Mouse (Mus musculus): ENCODE data around the gene Ankrd17. TPM values are rescaled to one million over a fixed set of nuclear protein-coding genes. Genes with fewer than 3 reads are reported as not detected.

Gene Ankrd17
- total RNA-seq, 2 experiments from 2014 or later: 110 to 118 TPM

- no peak for DNase-seq (ENCODE audit: low spot score in 2 of 2)
- Histone ChIP-seq H3K4me3 (no peak overlapping the region), H3K27ac (no peak overlapping the region)
- TF ChIP-seq CTCF (conservative IDR thresholded peaks at IDR 0.05): no peak
Measured at GRCm38 (mm10) chr5:90229760-90230159, 136.6 kb downstream of the Ankrd17 start.

GRCm38 (mm10) chr5:90226696-90227095 is 139.7 kb downstream of the Ankrd17 start:
- H3K27ac ChIP-seq: no peak overlapping the region
- H3K4me3 ChIP-seq: no peak overlapping the region
- no peak for TF ChIP-seq CTCF (conservative IDR thresholded peaks at IDR 0.05)
- no peak for DNase-seq (ENCODE audit: low spot score in 2 of 2)

- TF ChIP-seq CTCF (conservative IDR thresholded peaks at IDR 0.05): no peak
- no peak overlapping the region for H3K4me3 ChIP-seq
- H3K27ac ChIP-seq: peak overlapping the region; percentile 93; the same call in 1 of the 2 replicates
- no peak for DNase-seq (ENCODE audit: low spot score in 2 of 2)
Measured at GRCm38 (mm10) chr5:90224730-90225129, 141.6 kb downstream of the Ankrd17 start.

DNA sequence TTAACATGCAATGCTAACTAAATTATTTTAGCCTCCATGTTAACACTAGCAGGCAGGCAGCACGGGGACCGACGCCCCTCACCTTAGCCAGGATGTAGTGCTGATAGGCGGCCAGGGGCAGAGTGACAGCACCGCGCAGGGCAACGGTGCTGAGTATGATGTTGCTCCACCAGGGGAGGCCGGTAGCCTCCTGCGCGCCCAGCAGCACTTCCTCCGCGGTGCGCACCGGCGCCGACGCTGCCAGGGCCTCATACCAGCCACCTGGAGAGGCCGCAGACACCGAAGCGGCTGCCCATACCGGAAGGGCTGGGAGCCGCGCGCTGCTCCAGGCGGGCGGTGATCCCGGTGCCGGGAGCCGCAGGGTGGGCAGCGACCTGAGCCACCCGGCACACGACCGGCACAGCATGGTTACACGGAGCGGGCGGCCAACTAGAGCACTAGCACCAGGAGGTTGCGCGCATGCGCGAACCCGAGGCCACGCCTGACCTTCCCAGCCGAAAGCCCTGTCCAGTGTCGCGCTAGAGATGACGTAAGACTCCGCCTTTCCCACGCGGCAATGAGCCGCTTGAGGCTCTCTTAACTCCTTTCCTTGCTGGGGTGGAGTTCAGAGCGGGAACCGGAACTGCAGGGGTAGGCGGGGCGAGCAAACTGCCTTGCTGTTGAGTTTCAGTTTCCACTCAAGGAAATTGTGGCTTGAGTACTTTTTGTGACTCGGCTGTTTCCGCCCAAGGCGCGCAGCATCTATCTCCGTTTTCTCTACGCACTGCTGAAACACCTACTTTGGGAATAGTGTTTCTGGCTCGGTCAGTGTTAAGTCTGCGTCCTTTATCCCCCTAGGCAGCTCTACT is 142.6 kb downstream of the Ankrd17 start, which contains the start of gene Cox18:
Gene Cox18, minus strand, starts transcription at position 468 of the 848 bp plus-strand sequence.
- H3K27ac ChIP-seq: peak within 1 kb of the TSS; percentile 93
- H3K4me3 ChIP-seq: peak within 1 kb of the TSS; percentile 89
- TF ChIP-seq CTCF (conservative IDR thresholded peaks at IDR 0.05): no peak; the same call in 1 of the 2 replicates
- peak; percentile 98 to 99 for DNase-seq (ENCODE audit: low spot score in 2 of 2)

DNA sequence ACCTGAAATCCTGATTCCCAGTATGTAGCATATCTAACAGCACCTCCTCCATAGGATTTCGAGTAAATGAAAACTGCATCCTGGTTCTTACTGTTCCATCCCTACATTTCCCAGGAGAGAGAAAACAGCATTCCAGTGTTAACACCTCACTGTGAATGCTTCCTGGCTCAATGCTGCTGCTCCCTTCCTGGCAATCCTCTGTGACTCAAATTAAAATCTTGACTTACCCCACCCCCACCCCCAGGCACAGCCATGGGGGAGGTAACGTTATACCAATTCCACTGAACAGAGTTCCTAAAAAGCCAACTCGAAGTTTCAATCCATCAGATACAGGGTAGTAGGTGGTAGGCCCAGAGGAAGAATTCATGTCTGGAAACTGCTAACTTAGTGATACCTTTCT is 143.4 kb downstream of the Ankrd17 start:
- Histone ChIP-seq H3K27ac (peak overlapping the region; percentile 93), H3K4me3 (peak overlapping the region; percentile 89)
- no peak for TF ChIP-seq CTCF (conservative IDR thresholded peaks at IDR 0.05)
- DNase-seq (ENCODE audit: low spot score in 2 of 2): no peak

- TF ChIP-seq CTCF (conservative IDR thresholded peaks at IDR 0.05): no peak
- no peak for DNase-seq (ENCODE audit: low spot score in 2 of 2)
- no peak overlapping the region for H3K27ac ChIP-seq
- H3K4me3 ChIP-seq: no peak overlapping the region
Measured at GRCm38 (mm10) chr5:90217791-90218190, 148.6 kb downstream of the Ankrd17 start.

GRCm38 (mm10) chr5:90217226-90217625 is 149.2 kb downstream of the Ankrd17 start:
- DNase-seq (ENCODE audit: low spot score in 2 of 2): no peak
- no peak for TF ChIP-seq CTCF (conservative IDR thresholded peaks at IDR 0.05)
- Histone ChIP-seq H3K27ac (no peak overlapping the region), H3K4me3 (no peak overlapping the region)

- H3K4me3 ChIP-seq: no peak overlapping the region
- no peak overlapping the region for H3K27ac ChIP-seq
- DNase-seq (ENCODE audit: low spot score in 2 of 2): no peak
- TF ChIP-seq CTCF (conservative IDR thresholded peaks at IDR 0.05): no peak
Measured at GRCm38 (mm10) chr5:90213356-90213755, 153.0 kb downstream of the Ankrd17 start.

GRCm38 (mm10) chr5:90203168-90203567 is 163.2 kb downstream of the Ankrd17 start:
- DNase-seq (ENCODE audit: low spot score in 2 of 2): peak in 1 of 2 experiments; percentile 61
- peak; percentile 88 for TF ChIP-seq CTCF (conservative IDR thresholded peaks at IDR 0.05)
- H3K4me3 ChIP-seq: no peak overlapping the region
- no peak overlapping the region for H3K27ac ChIP-seq

DNA sequence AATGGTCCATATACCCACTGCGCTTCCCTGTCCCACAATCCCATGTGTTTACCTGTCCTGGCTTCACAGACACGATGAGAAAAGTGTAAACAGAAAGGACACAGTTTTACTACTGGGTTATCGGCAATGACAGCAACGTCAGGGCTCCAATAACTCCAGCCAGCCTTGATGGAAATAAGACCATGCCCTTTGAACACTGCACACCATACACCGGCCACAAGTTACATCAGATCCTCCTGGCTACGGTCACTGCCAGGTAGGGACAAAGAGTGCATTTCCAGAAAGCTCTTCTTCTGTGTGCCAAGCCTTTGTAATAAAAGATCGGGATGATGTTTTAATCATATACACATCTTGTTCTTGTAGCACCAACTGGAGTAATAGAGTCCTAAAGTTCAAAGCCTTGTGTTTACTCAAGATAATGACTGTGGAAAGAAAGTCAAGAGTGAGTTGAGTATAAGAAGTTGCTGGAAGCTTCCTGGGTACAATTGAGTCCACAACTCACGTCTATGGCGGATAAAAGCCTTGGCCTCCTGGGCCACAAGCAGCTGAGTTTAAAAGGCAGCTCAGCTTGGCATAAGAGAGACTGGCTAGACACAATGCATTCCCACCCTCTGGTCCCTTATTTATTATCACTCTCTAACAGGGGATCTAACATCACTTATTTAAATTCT is 163.8 kb downstream of the Ankrd17 start:
- Histone ChIP-seq H3K27ac (no peak overlapping the region), H3K4me3 (no peak overlapping the region)
- TF ChIP-seq CTCF (conservative IDR thresholded peaks at IDR 0.05): no peak
- no peak for DNase-seq (ENCODE audit: low spot score in 2 of 2)

- TF ChIP-seq CTCF (conservative IDR thresholded peaks at IDR 0.05): no peak
- Histone ChIP-seq H3K27ac (no peak overlapping the region), H3K4me3 (no peak overlapping the region)
- no peak for DNase-seq (ENCODE audit: low spot score in 2 of 2)
Measured at GRCm38 (mm10) chr5:90199922-90200632, 166.3 kb downstream of the Ankrd17 start.

GRCm38 (mm10) chr5:90194831-90195230 is 171.5 kb downstream of the Ankrd17 start:
- H3K4me3 ChIP-seq: no peak overlapping the region
- peak; percentile 87 for TF ChIP-seq CTCF (conservative IDR thresholded peaks at IDR 0.05)
- DNase-seq (ENCODE audit: low spot score in 2 of 2): peak; percentile 37 to 76
- no peak overlapping the region for H3K27ac ChIP-seq

GRCm38 (mm10) chr5:90182782-90183181 is 183.6 kb downstream of the Ankrd17 start:
- TF ChIP-seq CTCF (conservative IDR thresholded peaks at IDR 0.05): no peak
- no peak overlapping the region for H3K4me3 ChIP-seq
- no peak for DNase-seq (ENCODE audit: low spot score in 2 of 2)
- H3K27ac ChIP-seq: no peak overlapping the region
